Mouse (Mus musculus): ENCODE data around the gene Mgat2.
A peak's percentile ranks its signal among the peaks of the same experiment; 100 is the strongest.

Gene Mgat2

GRCm38 (mm10) chr12:69181800-69182199 lies 2.2 kb upstream of the Mgat2 start:
- DNase-seq, result peak; percentile 82

- DNase-seq, result peak; percentile 97
Measured at GRCm38 (mm10) chr12:69184342-69185295, 662 bp downstream of the Mgat2 start.

GRCm38 (mm10) chr12:69185371-69185770 lies 1.4 kb downstream of the Mgat2 start:
- peak; percentile 88 for DNase-seq

- DNase-seq, result no peak
Measured at GRCm38 (mm10) chr12:69186811-69187471, 3.0 kb downstream of the Mgat2 start.

GRCm38 (mm10) chr12:69190074-69190473 lies 6.1 kb downstream of the Mgat2 start:
- DNase-seq, result peak; percentile 78

GRCm38 (mm10) chr12:69190522-69190921 lies 6.6 kb downstream of the Mgat2 start:
- DNase-seq, result peak; percentile 52

GRCm38 (mm10) chr12:69191396-69191795 lies 7.4 kb downstream of the Mgat2 start:
- peak; percentile 73 for DNase-seq

- peak; percentile 52 for DNase-seq
Measured at GRCm38 (mm10) chr12:69192637-69193036, 8.7 kb downstream of the Mgat2 start.

- DNase-seq, result peak; percentile 97
Measured at GRCm38 (mm10) chr12:69196444-69197377, 12.8 kb downstream of the Mgat2 start, which contains the start of gene Gm49383. TSS of gene Gm49383 (minus strand) at chr12:69197104.

GRCm38 (mm10) chr12:69197378-69198163 lies 13.6 kb downstream of the Mgat2 start:
- peak; percentile 93 for DNase-seq

- DNase-seq, result peak; percentile 96
Measured at GRCm38 (mm10) chr12:69198164-69198535, 14.2 kb downstream of the Mgat2 start, which contains the start of gene Dnaaf2. TSS of gene Dnaaf2 (minus strand) at chr12:69198429.

GRCm38 (mm10) chr12:69198985-69199384 lies 15.0 kb downstream of the Mgat2 start:
- DNase-seq, result peak; percentile 51

GRCm38 (mm10) chr12:69204052-69204833 lies 20.3 kb downstream of the Mgat2 start, which contains the start of gene Gm49384:
TSS of gene Gm49384 (minus strand) at chr12:69204267.
- peak; percentile 72 for DNase-seq

GRCm38 (mm10) chr12:69207396-69207795 lies 23.4 kb downstream of the Mgat2 start:
- DNase-seq, result peak; percentile 77

GRCm38 (mm10) chr12:69207926-69208325 lies 24.0 kb downstream of the Mgat2 start:
- DNase-seq, result peak; percentile 60

GRCm38 (mm10) chr12:69208520-69208919 lies 24.6 kb downstream of the Mgat2 start:
- DNase-seq, result no peak

GRCm38 (mm10) chr12:69210056-69210979 lies 26.4 kb downstream of the Mgat2 start:
- DNase-seq, result peak; percentile 84

- DNase-seq, result peak; percentile 75
Measured at GRCm38 (mm10) chr12:69211057-69211456, 27.1 kb downstream of the Mgat2 start.

GRCm38 (mm10) chr12:69213186-69213777 lies 29.3 kb downstream of the Mgat2 start:
- DNase-seq, result peak; percentile 85

Measured in heart, adult 11 months (tissue).